Mouse (Mus musculus) gastrocnemius, postnatal 14 days (tissue): ENCODE measurements around the gene Btbd35f6. TPM values are rescaled to one million over a fixed set of nuclear protein-coding genes. Genes with fewer than 3 reads are reported as not detected.
"Not testable (repeated sequence)": the region's sequence is repeated elsewhere in the genome, so short reads cannot be mapped to it uniquely, and the experiment has no call there.

Source experiments
- DNase-seq: peaks from one replicate; pipeline ENCODE4 v3.0.0; 2021; ENCODE audit warnings: mixed read lengths
- intact Hi-C: fragments of 180-260 bp; cut with DNase I; formaldehyde crosslinking; loops from one replicate; pipeline ENCODE4 v1.15.1; 2025; ENCODE audit warnings: low total_unique reads
- long read RNA-seq, 2 experiments: library from polyadenylated mRNA; stranded (forward); transcript quantifications; one replicate each; pipeline ENCODE4 v2.0.0; 2021
- total RNA-seq, 2 experiments: library from RNA; stranded (reverse); gene quantifications; 2 replicates each; pipeline ENCODE4 v1.2.3; 2021

Gene Btbd35f6
- total RNA-seq: not detected
- long read RNA-seq, experiment 1: 0 reads
- long read RNA-seq, experiment 2: 0 reads

GRCm38 (mm10) chrX:33956440-33956839 lies at the start of gene Btbd35f6:
Gene Btbd35f6, minus strand, starts transcription at chrX:33956540.
- DNase-seq, intact Hi-C loops: not testable (repeated sequence)

DNA sequence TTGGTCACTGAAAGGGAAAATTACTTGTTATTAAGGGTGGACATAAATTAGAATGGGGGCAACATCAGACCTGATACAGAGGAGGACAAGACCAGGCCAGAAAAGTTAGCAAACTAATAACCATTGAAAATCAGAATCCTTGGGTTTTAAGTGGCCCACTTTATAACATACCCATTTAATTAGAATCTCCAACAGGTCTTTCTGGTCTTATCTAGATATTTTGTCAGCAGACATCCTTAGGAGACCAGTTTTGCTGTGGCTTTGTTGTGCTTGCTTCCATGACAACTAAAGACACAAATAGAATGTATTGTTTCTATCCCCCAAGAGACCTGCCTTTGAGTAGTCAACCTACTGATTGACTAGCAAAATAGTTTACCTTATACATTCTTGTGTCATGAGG lies 30.4 kb upstream of the Btbd35f6 start, which contains the start of gene Gm21870:
TSS of gene Gm21870 (minus strand) at position 101 of the 400 bp plus-strand sequence.
- DNase-seq, intact Hi-C loops: not testable (repeated sequence)

GRCm38 (mm10) chrX:33930216-33930615 lies 26.1 kb downstream of the Btbd35f6 start:
- intact Hi-C loops, DNase-seq: not testable (repeated sequence)

GRCm38 (mm10) chrX:33928225-33928624 lies 28.1 kb downstream of the Btbd35f6 start:
- intact Hi-C loops, DNase-seq: not testable (repeated sequence)

GRCm38 (mm10) chrX:33926344-33926743 lies 30.0 kb downstream of the Btbd35f6 start:
- DNase-seq, intact Hi-C loops: not testable (repeated sequence)

DNA sequence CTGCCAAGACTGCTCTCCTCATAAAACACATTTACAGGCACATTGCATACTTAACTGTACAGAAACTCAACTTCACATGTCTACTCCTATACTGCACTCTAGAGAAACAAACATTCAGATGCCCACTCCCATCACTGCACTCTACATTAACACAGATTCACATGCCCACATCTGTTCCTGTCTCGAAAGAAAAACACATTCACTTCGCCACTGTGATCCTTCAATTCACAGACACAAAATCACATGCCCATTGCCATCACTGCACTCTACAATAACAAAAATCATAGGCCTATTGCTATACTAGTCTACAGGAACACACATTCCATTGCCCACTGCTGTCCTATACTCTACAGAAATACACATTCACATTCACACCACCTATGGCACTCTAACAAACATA lies 30.9 kb downstream of the Btbd35f6 start:
- DNase-seq, intact Hi-C loops: not testable (repeated sequence)

Other genes starting within 250 kb of the Btbd35f6 start
- not detected for gene Gm21870, start 30.3 kb upstream of the Btbd35f6 start, total RNA-seq
- gene Btbd35f9, start 205.0 kb upstream of the Btbd35f6 start, total RNA-seq: not detected